Mouse (Mus musculus) forebrain, postnatal 0 days (tissue): ENCODE data around the gene Ces3b. TPM values are rescaled to one million over a fixed set of nuclear protein-coding genes. Genes with fewer than 3 reads are reported as not detected.
"Not testable (repeated sequence)": the region's sequence is repeated elsewhere in the genome, so short reads cannot be mapped to it uniquely, and the experiment has no call there.

Experiments
- ATAC-seq: fragments of 200-750 bp; cut with Nextera tagmentation; 2 replicates; pipeline ENCODE4 v1.8.0; 2017; ENCODE audit warnings: mild to moderate bottlenecking, moderate library complexity
- DNase-seq: peaks from one replicate; pipeline ENCODE4 v3.0.0-alpha.2; 2015
- H3K27ac ChIP-seq: fragments of 300-500 bp; sonication (generic); 2 replicates; pipeline ENCODE4 v1.5.1; 2014; ENCODE audit warnings: low read depth, mild to moderate bottlenecking, antibody characterized with exemption, low read length, moderate library complexity, mixed read lengths
- H3K27me3 ChIP-seq: fragments of 300-500 bp; sonication (generic); 2 replicates; pipeline ENCODE4 v1.6.1; 2014; ENCODE audit warnings: mild to moderate bottlenecking, low read length, mixed read lengths; ENCODE audit not compliant: insufficient read depth
- H3K36me3 ChIP-seq: fragments of 300-500 bp; sonication (generic); 2 replicates; pipeline ENCODE4 v1.6.1; 2014; ENCODE audit warnings: mild to moderate bottlenecking, moderate library complexity; ENCODE audit not compliant: insufficient read depth
- H3K4me1 ChIP-seq: fragments of 300-500 bp; sonication (generic); 2 replicates; pipeline ENCODE4 v1.6.1; 2014; ENCODE audit warnings: antibody characterized with exemption; ENCODE audit not compliant: insufficient read depth
- H3K4me2 ChIP-seq: fragments of 300-500 bp; sonication (generic); 2 replicates; pipeline ENCODE4 v1.6.1; 2014; ENCODE audit warnings: low read depth, mild to moderate bottlenecking, moderate library complexity
- H3K4me3 ChIP-seq: fragments of 300-500 bp; sonication (generic); 2 replicates; pipeline ENCODE4 v1.5.1; 2014; ENCODE audit warnings: low read depth, low read length, mixed read lengths
- H3K9ac ChIP-seq: fragments of 300-500 bp; sonication (generic); 2 replicates; pipeline ENCODE4 v1.6.1; 2014; ENCODE audit warnings: mild to moderate bottlenecking
- H3K9me3 ChIP-seq: fragments of 300-500 bp; sonication (generic); 2 replicates; pipeline ENCODE4 v1.6.1; 2016; ENCODE audit warnings: low read length
- CTCF ChIP-seq: sonication (generic); IDR thresholded peaks from 2 replicates; pipeline ENCODE4 v1.5.1; 2016; ENCODE audit warnings: antibody characterized with exemption, control low read depth, low read depth
- WGBS: fragments of 180-500 bp; shearing (Covaris S2); extraction: QIAGEN DNeasy Blood & Tissue Kit; methylation state at CpG from one replicate; pipeline ENCODE4 v1.1.7; 2014; 5-methylcytosine and 5-hydroxymethylcytosine counted together
- polyA plus RNA-seq: library from polyadenylated mRNA; unstranded; fragments of >200 nt; fragmentation: Nextera tagmentation; extraction: Ambion mirVana; gene quantifications from 2 replicates; pipeline ENCODE4 v1.2.1, GENCODE M21; 2015
- total RNA-seq: library from RNA; depleted of rRNA; stranded (reverse); fragments of >200 nt; gene quantifications from 2 replicates; pipeline ENCODE4 v1.2.3, GENCODE M21; 2014; rRNA removed

Ces3b gene
- total RNA-seq, result not detected in 2 replicates
- not detected in 2 replicates for polyA plus RNA-seq

DNA sequence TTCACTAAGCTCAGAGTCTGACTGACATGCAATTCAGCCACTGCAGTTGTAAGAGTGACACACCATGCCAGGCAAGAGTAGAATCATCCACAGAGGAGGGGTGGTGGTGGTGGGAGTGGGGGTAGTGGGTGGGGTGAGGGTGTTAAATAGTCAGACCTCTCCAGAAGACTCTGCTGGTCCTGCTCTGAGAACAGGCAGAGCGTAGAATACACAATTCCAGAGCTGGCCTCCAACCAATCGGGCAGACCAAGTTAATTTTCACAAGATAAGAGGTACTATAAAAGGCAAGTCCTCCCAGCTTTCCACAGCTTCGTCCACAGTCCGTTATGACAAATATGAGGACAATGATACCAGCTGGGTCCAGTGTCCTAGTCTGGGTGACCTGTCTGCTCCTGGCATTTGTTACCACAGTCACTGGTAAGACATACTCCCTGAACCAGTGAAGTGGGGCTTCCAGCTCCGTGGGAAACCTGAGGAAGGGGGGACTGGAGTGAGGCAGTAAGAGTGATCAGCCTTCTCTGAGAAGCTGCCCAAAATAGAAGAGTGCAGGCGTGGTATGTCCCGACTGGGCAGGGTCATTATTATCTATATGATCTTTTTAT is at the start of gene Ces3b:
TSS of gene Ces3b (plus strand) at position 305 of the 602 bp plus-strand sequence.
- no peak within 1 kb of the TSS for H3K4me3 ChIP-seq
- no peak within 1 kb of the TSS for H3K27ac ChIP-seq
- H3K36me3 ChIP-seq, result no peaks in the 10 kb centered on the region
- 80% methylated on average over 7 of the region's 7 CpGs for WGBS
- no peak for TF ChIP-seq CTCF
- no peaks in the 10 kb centered on the region for H3K4me1 ChIP-seq
- no peaks in the 10 kb centered on the region for H3K9me3 ChIP-seq
- H3K4me2 ChIP-seq, result no peak within 1 kb of the TSS
- ATAC-seq (no peak), DNase-seq (no peak)
- H3K27me3 ChIP-seq, result no peaks in the 10 kb centered on the region
- no peak within 1 kb of the TSS for H3K9ac ChIP-seq

DNA sequence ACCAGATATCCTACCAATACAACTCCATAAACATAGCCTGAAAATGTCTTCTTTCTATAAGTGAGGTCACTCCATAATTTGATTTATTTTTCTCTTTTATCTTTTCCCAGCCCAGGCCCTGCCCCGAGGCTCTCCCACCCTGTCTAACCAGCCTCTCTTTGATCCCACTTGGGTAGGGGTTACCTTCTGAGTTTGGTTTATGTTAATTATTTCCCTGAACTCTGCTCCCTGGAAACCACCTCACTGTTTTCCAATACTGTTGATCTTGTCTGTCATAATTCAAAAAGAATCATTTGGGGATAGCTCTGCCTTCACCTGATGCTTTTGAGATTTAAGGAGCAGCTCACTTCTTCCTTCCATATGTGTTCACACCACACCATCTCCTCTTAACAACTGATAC is 40.0 kb upstream of the Ces3b start:
- DNase-seq, result no peak
- H3K36me3 ChIP-seq, result no peaks in the 10 kb centered on the region
- H3K4me3 ChIP-seq, result no peak overlapping the region
- no peak for TF ChIP-seq CTCF
- H3K4me2 ChIP-seq, result no peak overlapping the region
- H3K9me3 ChIP-seq, result no peaks in the 10 kb centered on the region
- no peak for ATAC-seq
- H3K27ac ChIP-seq, result no peak overlapping the region
- no peak overlapping the region for H3K9ac ChIP-seq
- 85% methylated on average over 1 of the region's 1 CpGs for WGBS
- no peaks in the 10 kb centered on the region for H3K27me3 ChIP-seq
- H3K4me1 ChIP-seq, result no peaks in the 10 kb centered on the region

DNA sequence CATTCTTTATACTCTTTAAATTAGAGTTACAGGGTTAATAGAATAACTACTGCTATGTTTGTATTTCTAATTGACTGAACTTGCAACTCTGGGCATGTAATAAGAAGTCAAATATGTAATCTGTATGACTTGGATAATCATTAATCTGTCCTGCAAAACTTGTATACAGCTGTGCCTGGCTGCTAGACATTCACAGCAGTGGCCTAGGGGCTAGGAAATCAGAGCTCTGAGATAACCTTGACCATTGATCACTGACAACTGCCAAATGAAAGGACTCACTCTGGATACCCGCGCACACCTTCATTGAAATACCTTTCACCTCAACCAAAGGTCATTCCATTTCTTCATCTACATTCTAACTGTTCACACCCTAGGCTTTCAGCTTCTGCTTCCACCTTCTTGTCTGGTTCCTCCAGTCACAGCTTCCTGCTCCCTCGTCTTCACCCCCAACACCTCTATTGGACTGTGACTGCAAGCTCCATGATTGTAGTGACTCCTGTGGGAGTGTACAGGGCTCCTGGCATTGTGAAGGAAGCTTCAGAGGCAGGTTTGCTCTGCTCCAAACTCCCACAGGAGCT is 37.6 kb upstream of the Ces3b start:
- TF ChIP-seq CTCF, result no peak
- ATAC-seq, result no peak
- no peaks in the 10 kb centered on the region for H3K27me3 ChIP-seq

DNA sequence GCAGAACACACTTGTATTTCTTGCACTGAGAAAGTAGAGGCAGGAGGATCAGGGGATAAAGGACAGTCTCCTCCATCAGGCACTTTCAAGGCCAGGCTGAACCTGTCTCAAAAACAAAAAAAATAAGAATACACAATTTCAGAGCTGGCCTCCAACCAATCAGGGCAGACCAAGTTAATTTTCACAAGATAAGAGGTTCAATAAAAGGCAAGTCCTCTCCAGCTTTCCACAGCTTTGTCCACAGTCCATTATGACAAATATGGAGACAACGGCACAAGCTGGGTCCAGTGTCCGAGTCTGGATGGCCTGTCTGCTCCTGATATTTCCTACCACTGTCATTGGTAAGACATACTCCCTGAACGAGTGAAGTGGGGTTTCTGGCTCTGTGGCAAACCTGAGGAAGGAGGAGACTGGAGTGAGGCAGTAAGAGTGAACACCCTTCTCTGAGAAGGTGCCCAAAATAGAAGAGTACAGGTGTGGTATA is 35.1 kb upstream of the Ces3b start, which contains the start of gene Ces3a:
TSS of gene Ces3a (plus strand) at position 231 of the 484 bp plus-strand sequence.
- Histone ChIP-seq H3K4me1 (no peaks in the 10 kb centered on the region), H3K4me2 (no peak within 1 kb of the TSS), H3K27me3 (no peaks in the 10 kb centered on the region), H3K36me3 (no peaks in the 10 kb centered on the region), H3K27ac (no peak within 1 kb of the TSS), H3K4me3 (no peak within 1 kb of the TSS), H3K9ac (no peak within 1 kb of the TSS), H3K9me3 (no peaks in the 10 kb centered on the region)
- TF ChIP-seq CTCF, result no peak
- DNase-seq (no peak), ATAC-seq (no peak)
- 73% methylated on average over 3 of the region's 3 CpGs for WGBS

More for the DNA sequence above, 37.6 kb upstream of the Ces3b start:
- Histone ChIP-seq H3K9me3 (no peaks in the 10 kb centered on the region), H3K27ac (no peak overlapping the region), H3K4me2 (no peak overlapping the region), H3K36me3 (no peaks in the 10 kb centered on the region), H3K4me1 (no peaks in the 10 kb centered on the region), H3K4me3 (no peak overlapping the region), H3K9ac (no peak overlapping the region)
- 89% methylated on average over 3 of the region's 3 CpGs for WGBS
- no peak for DNase-seq

DNA sequence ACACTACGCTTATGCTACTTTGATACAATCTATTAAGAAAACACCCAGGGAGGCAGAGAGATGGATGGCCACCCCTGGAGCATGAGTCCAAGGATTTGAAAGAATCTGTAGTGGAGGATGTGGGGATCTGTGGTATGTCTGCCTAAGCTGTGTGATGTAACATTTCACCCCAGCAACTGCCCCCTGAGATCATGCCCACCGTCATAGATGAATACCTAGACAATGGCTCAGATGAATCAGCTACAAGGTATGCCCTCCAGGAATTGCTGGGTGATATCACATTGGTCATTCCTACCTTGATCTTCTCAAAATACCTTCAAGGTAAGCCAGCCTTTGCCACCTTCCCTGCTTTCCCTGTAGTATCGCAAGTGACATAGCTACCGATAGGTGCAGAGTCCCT is 27.3 kb upstream of the Ces3b start:
- Histone ChIP-seq H3K36me3 (no peaks in the 10 kb centered on the region), H3K9me3 (no peaks in the 10 kb centered on the region), H3K27me3 (no peaks in the 10 kb centered on the region), H3K4me3 (no peak overlapping the region), H3K4me1 (no peaks in the 10 kb centered on the region), H3K9ac (no peak overlapping the region), H3K27ac (no peak overlapping the region), H3K4me2 (no peak overlapping the region)
- ATAC-seq (no peak), DNase-seq (no peak)
- TF ChIP-seq CTCF, result no peak
- 92% methylated on average over 4 of the region's 4 CpGs for WGBS

DNA sequence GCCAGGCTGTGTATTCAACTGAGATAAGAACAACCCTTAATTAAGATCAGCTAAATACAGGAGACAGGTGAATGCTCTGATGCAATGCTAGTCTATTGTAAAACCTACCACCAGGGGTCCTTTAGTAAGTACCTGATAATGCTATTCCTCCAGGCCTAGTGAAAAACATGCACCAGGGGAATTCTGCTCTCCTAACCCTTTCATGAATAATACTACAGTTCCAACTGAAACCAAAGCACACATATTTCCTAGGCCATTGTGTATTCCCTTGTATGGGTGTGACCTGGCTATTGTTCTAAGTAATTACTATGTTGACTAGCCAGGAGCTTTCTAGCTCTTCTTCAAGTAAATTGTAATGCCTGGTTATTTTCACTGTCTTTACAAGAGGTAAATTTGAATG is 23.5 kb upstream of the Ces3b start:
- no peak overlapping the region for H3K4me2 ChIP-seq
- no peak overlapping the region for H3K27ac ChIP-seq
- no peaks in the 10 kb centered on the region for H3K9me3 ChIP-seq
- H3K4me3 ChIP-seq, result no peak overlapping the region
- TF ChIP-seq CTCF, result no peak
- no peak for ATAC-seq
- H3K36me3 ChIP-seq, result no peaks in the 10 kb centered on the region
- H3K27me3 ChIP-seq, result no peaks in the 10 kb centered on the region
- no peak for DNase-seq
- no peak overlapping the region for H3K9ac ChIP-seq
- no peaks in the 10 kb centered on the region for H3K4me1 ChIP-seq

DNA sequence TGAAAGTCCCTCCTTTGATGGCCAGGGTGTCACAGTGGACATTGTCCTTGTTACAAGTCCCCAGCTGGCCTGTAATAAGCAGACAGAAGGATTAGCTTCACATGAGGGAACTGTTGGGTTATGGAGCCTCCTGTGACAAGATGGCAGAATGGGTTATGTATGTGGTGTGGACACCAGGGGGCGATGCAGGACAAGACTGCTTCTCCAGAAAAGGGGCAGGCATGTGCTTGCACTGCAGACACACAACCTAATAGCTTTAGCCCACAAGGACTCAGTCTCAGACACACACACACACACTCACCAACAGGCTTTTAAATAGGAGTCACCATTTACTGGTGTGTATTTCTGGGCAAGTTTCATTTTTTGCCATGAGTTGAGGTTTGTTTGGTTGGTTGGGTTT is 16.8 kb upstream of the Ces3b start:
- Histone ChIP-seq H3K27me3 (no peaks in the 10 kb centered on the region), H3K4me1 (no peaks in the 10 kb centered on the region), H3K36me3 (no peaks in the 10 kb centered on the region), H3K4me2 (no peak overlapping the region), H3K4me3 (no peak overlapping the region), H3K9ac (no peak overlapping the region), H3K9me3 (no peaks in the 10 kb centered on the region), H3K27ac (no peak overlapping the region)
- WGBS, result 5% methylated on average over 1 of the region's 1 CpGs
- ATAC-seq (no peak), DNase-seq (peak; percentile 17)
- peak; percentile 61 for TF ChIP-seq CTCF

DNA sequence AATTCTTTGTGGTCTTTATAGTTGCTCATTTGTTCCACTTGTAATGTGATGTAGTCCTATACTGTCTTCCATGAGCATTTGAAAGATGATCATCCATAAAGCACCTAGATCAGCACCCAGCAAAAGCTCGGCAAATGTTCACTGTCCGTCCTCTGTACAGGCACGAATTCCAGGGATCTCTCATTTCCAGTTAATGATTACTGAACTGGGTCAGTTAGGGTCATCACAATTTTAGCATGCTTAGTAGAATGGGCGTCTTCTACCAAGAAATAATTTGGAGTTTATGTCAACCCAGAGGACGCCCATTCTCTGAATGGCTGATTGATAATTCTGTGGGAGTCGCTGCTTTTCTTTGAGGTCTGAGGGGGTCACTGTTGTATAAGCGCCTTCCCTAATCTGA is 15.6 kb upstream of the Ces3b start:
- not testable (repeated sequence) for ATAC-seq, H3K27me3 ChIP-seq, H3K4me3 ChIP-seq, H3K4me1 ChIP-seq, H3K9ac ChIP-seq, H3K36me3 ChIP-seq, H3K9me3 ChIP-seq, DNase-seq, H3K4me2 ChIP-seq, H3K27ac ChIP-seq
- 78% methylated on average over 7 of the region's 7 CpGs for WGBS
